19 mouse cellular contexts compared by ENCODE assay signal in the genomic region with DNA sequence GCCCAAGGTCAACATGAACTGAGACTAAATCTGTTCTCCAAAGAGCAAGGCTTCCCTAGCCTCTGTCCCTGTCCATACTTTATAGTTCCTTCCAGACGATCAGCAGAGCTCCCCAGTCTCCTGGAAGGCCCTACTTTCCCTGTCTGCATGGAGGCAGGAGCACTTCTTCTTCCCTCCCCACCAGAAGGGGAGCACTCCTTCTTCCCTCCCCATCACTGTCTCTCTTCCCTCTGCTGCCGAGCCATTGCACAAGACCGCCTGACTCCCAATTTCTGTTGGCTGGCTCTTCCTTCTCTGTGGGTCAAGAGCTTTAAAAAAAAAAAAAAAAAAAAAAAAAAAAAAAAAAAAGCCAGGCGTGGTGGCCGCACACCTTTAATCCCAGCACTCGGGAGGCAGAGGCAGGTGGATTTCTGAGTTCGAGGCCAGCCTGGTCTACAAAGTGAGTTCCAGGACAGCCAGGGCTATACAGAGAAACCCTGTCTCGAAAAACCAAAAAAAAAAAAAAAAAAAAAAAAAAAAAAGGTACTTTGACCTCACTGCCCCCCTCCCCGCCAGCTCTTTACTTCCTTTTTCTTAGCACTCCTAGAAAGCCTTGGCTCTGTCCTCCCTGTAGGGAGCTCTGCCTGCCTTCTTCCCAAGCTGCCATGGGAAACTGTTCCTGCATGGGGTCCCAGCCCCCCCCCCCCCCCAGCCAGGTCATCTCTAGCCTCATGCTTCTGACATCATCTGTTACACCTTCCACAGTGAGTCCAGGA. TPM values are rescaled to one million over a fixed set of nuclear protein-coding genes. Genes with fewer than 3 reads are reported as not detected.
A peak's percentile ranks its signal among the peaks of the same experiment; 100 is the strongest.
DNase-seq lines count a peak whose midpoint lies in the region; ATAC-seq and TF ChIP-seq lines count a peak whose summit lies in the region.
"Had no signal": no experiment of that assay in that cellular context is flagged by ENCODE, and none has a peak within 500 bp of the region (broad histone marks: within the 10 kb centered on the region; RNA-seq: fewer than 3 reads in every experiment).

No protein-coding gene starts in this region.

- H3K4me1 ChIP-seq in hindbrain, embryonic 10.5 days (replicated peaks): peaks cover 17% of the 10 kb centered on the region
- H3K4me1 ChIP-seq in hindbrain, postnatal 0 days (ENCODE audit: insufficient read depth, low read length): no peaks in the 10 kb centered on the region
- H3K4me1 ChIP-seq in liver, postnatal 0 days (ENCODE audit: insufficient read depth): peaks cover 12% of the 10 kb centered on the region
- peaks cover 49% of the 10 kb centered on the region for H3K4me1 ChIP-seq in bone marrow macrophage, adult 2 months (ENCODE audit: control insufficient read depth, insufficient read depth, low read length)
- peaks cover 7% of the 10 kb centered on the region; the same call in 1 of the 2 replicates for H3K4me1 ChIP-seq in embryonic facial prominence, embryonic 10.5 days

- H3K27me3 ChIP-seq in hindbrain, embryonic 10.5 days (ENCODE audit: insufficient read depth, poor library complexity, severe bottlenecking): no peaks in the 10 kb centered on the region; the same call in 1 of the 2 replicates
- no peaks in the 10 kb centered on the region for H3K27me3 ChIP-seq in hindbrain, postnatal 0 days (ENCODE audit: insufficient read depth, low read length)
- no peaks in the 10 kb centered on the region for H3K27me3 ChIP-seq in liver, postnatal 0 days (ENCODE audit: insufficient read depth, low read length)
- no peaks in the 10 kb centered on the region for H3K27me3 ChIP-seq in splenic B cell, adult 2 months (ENCODE audit: control insufficient read depth, insufficient read depth, low read length, poor library complexity, severe bottlenecking)
- peaks cover 5% of the 10 kb centered on the region; the same call in 1 of the 2 replicates for H3K27me3 ChIP-seq in embryonic facial prominence, embryonic 10.5 days (replicated peaks; ENCODE audit: low read depth, poor library complexity, severe bottlenecking)
- H3K27me3 ChIP-seq: heart, embryonic 13.5 days; limb, embryonic 12.5 days; liver, embryonic 15.5 days; neural tube, embryonic 12.5 days had no signal

- no peak for DNase-seq in hindbrain, embryonic 10.5 days (ENCODE audit: low spot score)
- DNase-seq in hindbrain, postnatal 0 days (ENCODE audit: low spot score): no peak
- no peak for DNase-seq in liver, postnatal 0 days
- no peak for DNase-seq in liver
- DNase-seq in splenic B cell, adult 2 months (ENCODE audit: low read depth, low spot score): peak; percentile 46
- DNase-seq in embryonic facial prominence, embryonic 10.5 days (ENCODE audit: low spot score): no peak
- no peak for DNase-seq in cerebellum, adult 11 months
- DNase-seq: B cell, adult 2 months; cerebellum, adult 18-20 months; gastrocnemius, adult 2 months; kidney, adult 18-20 months; thymus, postnatal 36 days had no signal

- WGBS in hindbrain, embryonic 10.5 days: 78% methylated on average over 8 of the region's 9 CpGs
- 79% methylated on average over 8 of the region's 9 CpGs for WGBS in hindbrain, postnatal 0 days
- WGBS in liver, postnatal 0 days (ENCODE audit: insufficient replicate concordance): 27% methylated on average over 7 of the region's 9 CpGs
- 90% methylated on average over 8 of the region's 9 CpGs for WGBS in embryonic facial prominence, embryonic 10.5 days

- H3K4me3 ChIP-seq in hindbrain, embryonic 10.5 days: no peak overlapping the region
- no peak overlapping the region for H3K4me3 ChIP-seq in hindbrain, postnatal 0 days (ENCODE audit: low read length)
- H3K4me3 ChIP-seq in liver, postnatal 0 days (ENCODE audit: low read depth, low read length): no peak overlapping the region
- H3K4me3 ChIP-seq in bone marrow macrophage, adult 2 months (ENCODE audit: insufficient read depth, low read length): no peak overlapping the region
- no peak overlapping the region for H3K4me3 ChIP-seq in embryonic facial prominence, embryonic 10.5 days
- H3K4me3 ChIP-seq: gastrocnemius, adult 2 months; heart, embryonic 13.5 days; limb, embryonic 12.5 days; liver, embryonic 15.5 days; midbrain, embryonic 10.5 days; neural tube, embryonic 12.5 days had no signal

- H3K27ac ChIP-seq in hindbrain, embryonic 10.5 days: 0 out of 2 replicates have a peak overlapping the region, but pooled peaks have one; percentile 0
- no peak overlapping the region for H3K27ac ChIP-seq in hindbrain, postnatal 0 days
- peak overlapping the region; percentile 60; the same call in 1 of the 2 replicates for H3K27ac ChIP-seq in liver, postnatal 0 days (ENCODE audit: low read depth)
- peak overlapping the region; percentile 89 for H3K27ac ChIP-seq in bone marrow macrophage, adult 2 months (ENCODE audit: insufficient read depth, low read depth, low read length)
- H3K27ac ChIP-seq in embryonic facial prominence, embryonic 10.5 days (replicated peaks): no peak overlapping the region
- H3K27ac ChIP-seq: gastrocnemius, adult 2 months; heart, embryonic 13.5 days; limb, embryonic 12.5 days; midbrain, embryonic 10.5 days had no signal

- H3K9me3 ChIP-seq in hindbrain, embryonic 10.5 days: no peaks in the 10 kb centered on the region
- no peaks in the 10 kb centered on the region for H3K9me3 ChIP-seq in hindbrain, postnatal 0 days (ENCODE audit: low read length)
- no peaks in the 10 kb centered on the region for H3K9me3 ChIP-seq in liver, postnatal 0 days (ENCODE audit: low read length)
- no peaks in the 10 kb centered on the region for H3K9me3 ChIP-seq in embryonic facial prominence, embryonic 10.5 days
- H3K9me3 ChIP-seq: heart, embryonic 13.5 days; limb, embryonic 12.5 days; liver, embryonic 15.5 days; midbrain, embryonic 10.5 days; neural tube, embryonic 12.5 days had no signal

- ATAC-seq in hindbrain, postnatal 0 days: no peak
- ATAC-seq in liver, postnatal 0 days: peak; percentile 24; the same call in 1 of the 2 replicates
- ATAC-seq: lung, postnatal 0 days had no signal

- TF ChIP-seq POLR2A in bone marrow macrophage, adult 2 months (IDR thresholded peaks at IDR 0.05; ENCODE audit: borderline replicate concordance, low read depth, low read length): no peak

- H3K4me2 ChIP-seq in hindbrain, postnatal 0 days (ENCODE audit: low read depth, low read length): no peak overlapping the region
- no peak overlapping the region for H3K4me2 ChIP-seq in liver, postnatal 0 days (ENCODE audit: low read depth, low read length)
- H3K4me2 ChIP-seq: heart, embryonic 13.5 days; limb, embryonic 12.5 days; liver, embryonic 15.5 days; neural tube, embryonic 12.5 days had no signal

- no peak overlapping the region for H3K9ac ChIP-seq in hindbrain, postnatal 0 days (replicated peaks; ENCODE audit: low read length)
- H3K9ac ChIP-seq in liver, postnatal 0 days (replicated peaks): no peak overlapping the region
- H3K9ac ChIP-seq: heart, embryonic 13.5 days; limb, embryonic 12.5 days; liver, embryonic 15.5 days; neural tube, embryonic 12.5 days had no signal

- no peak for TF ChIP-seq CTCF in hindbrain, postnatal 0 days (IDR thresholded peaks at IDR 0.05; ENCODE audit: low read depth)
- no peak for TF ChIP-seq CTCF in liver, postnatal 0 days (IDR thresholded peaks at IDR 0.05; ENCODE audit: low read depth)
- no peak for TF ChIP-seq CTCF in bone marrow macrophage, adult 2 months (IDR thresholded peaks at IDR 0.05; ENCODE audit: low read depth, low read length)

- no peak for TF ChIP-seq EP300 in liver, postnatal 0 days (IDR thresholded peaks at IDR 0.05; ENCODE audit: low read depth)

- peaks cover 6% of the 10 kb centered on the region; the same call in 1 of the 2 replicates for H3K36me3 ChIP-seq in hindbrain, embryonic 10.5 days
- H3K36me3 ChIP-seq in hindbrain, postnatal 0 days (ENCODE audit: insufficient read depth, low read length): no peaks in the 10 kb centered on the region
- no peaks in the 10 kb centered on the region for H3K36me3 ChIP-seq in liver, postnatal 0 days (replicated peaks; ENCODE audit: insufficient read depth, low read length)
- H3K36me3 ChIP-seq in splenic B cell, adult 2 months (ENCODE audit: control insufficient read depth, insufficient read depth, low read length, poor library complexity, severe bottlenecking): no peaks in the 10 kb centered on the region
- H3K36me3 ChIP-seq in embryonic facial prominence, embryonic 10.5 days (replicated peaks): peaks cover 8% of the 10 kb centered on the region; the same call in 1 of the 2 replicates
- H3K36me3 ChIP-seq: liver, embryonic 15.5 days had no signal

RNA-seq across cellular contexts. Expression of a gene that starts 14.5 kb away (rescaled TPM):
- polyA plus RNA-seq in hindbrain, embryonic 10.5 days (2016; fragmentation: Nextera tagmentation; extraction: Ambion mirVana): 9.4 and 11.8 TPM in 2 replicates
- total RNA-seq in hindbrain, postnatal 0 days (2014; rRNA removed): 8.5 and 10.0 TPM in 2 replicates
- polyA plus RNA-seq in hindbrain, postnatal 0 days (2015; fragmentation: Nextera tagmentation; extraction: Ambion mirVana): 9.1 and 9.3 TPM in 2 replicates
- 3.4 and 3.9 TPM in 2 replicates for polyA plus RNA-seq in liver, postnatal 0 days (2015; fragmentation: Nextera tagmentation; extraction: Ambion mirVana)
- 42.7 and 50.8 TPM in 2 replicates for polyA plus RNA-seq in bone marrow macrophage, adult 2 months (2012; ENCODE audit: insufficient read depth, insufficient read length, missing spikeins)
- polyA plus RNA-seq in embryonic facial prominence, embryonic 10.5 days (2016; fragmentation: Nextera tagmentation; extraction: Ambion mirVana): 9.4 and 12.7 TPM in 2 replicates

RNA-seq across cellular contexts. Expression of a gene that starts 41.8 kb away (rescaled TPM):
- polyA plus RNA-seq in hindbrain, embryonic 10.5 days (2016; fragmentation: Nextera tagmentation; extraction: Ambion mirVana): 0.16 and 0.41 TPM in 2 replicates
- total RNA-seq in hindbrain, postnatal 0 days (2014; rRNA removed): 20.6 and 31.8 TPM in 2 replicates
- polyA plus RNA-seq in hindbrain, postnatal 0 days (2015; fragmentation: Nextera tagmentation; extraction: Ambion mirVana): 3.5 and 4.0 TPM in 2 replicates
- 0.28 and 0.40 TPM in 2 replicates for polyA plus RNA-seq in liver, postnatal 0 days (2015; fragmentation: Nextera tagmentation; extraction: Ambion mirVana)
- polyA plus RNA-seq in bone marrow macrophage, adult 2 months (2012; ENCODE audit: insufficient read depth, insufficient read length, missing spikeins): not detected in 2 replicates
- 0.29 and 0.35 TPM in 2 replicates for polyA plus RNA-seq in embryonic facial prominence, embryonic 10.5 days (2016; fragmentation: Nextera tagmentation; extraction: Ambion mirVana)

Comparison
In these comparisons a context has a peak if more than half of its experiments do, and no peak if none do; other contexts are left out.
1. H3K27ac ChIP-seq: peak in hindbrain, embryonic 10.5 days (single experiment), liver, postnatal 0 days (single experiment) and bone marrow macrophage, adult 2 months (single experiment); none in hindbrain, postnatal 0 days (single experiment) and embryonic facial prominence, embryonic 10.5 days (single experiment).